Mouse (Mus musculus): ENCODE data around the gene Tecpr2. TPM values are rescaled to one million over a fixed set of nuclear protein-coding genes. Genes with fewer than 3 reads are reported as not detected.

Tecpr2 gene
- total and polyA plus RNA-seq, 3 experiments: 2.8 to 7.5 (median 3.1) TPM

- in situ Hi-C loops (cut with MboI; ENCODE audit: low pct_ligation_motif_present, low pct_unique_long_range_greater_than_20kb, low sequenced_read_pairs): no loop called here
- no peaks in the 10 kb centered on the region for H3K9me3 ChIP-seq (replicated peaks; ENCODE audit: low read length)
- no peaks in the 10 kb centered on the region for H3K27me3 ChIP-seq (replicated peaks)
- TF ChIP-seq CHD1 (IDR thresholded peaks at IDR 0.05; ENCODE audit: low read depth, low read length) (no peak), UBTF (IDR thresholded peaks at IDR 0.05; ENCODE audit: low read depth, low read length) (no peak), GABPA (IDR thresholded peaks at IDR 0.05; ENCODE audit: insufficient replicate concordance, low read depth, low read length) (no peak), SMC3 (IDR thresholded peaks at IDR 0.05; ENCODE audit: low read depth, low read length) (no peak), JUN (IDR thresholded peaks at IDR 0.05; ENCODE audit: insufficient read depth, low read depth, low read length) (no peak), ELF1 (IDR thresholded peaks at IDR 0.05; ENCODE audit: low read depth, low read length) (no peak), PAX5 (IDR thresholded peaks at IDR 0.05; ENCODE audit: low read length) (no peak), ETS1 (conservative IDR thresholded peaks at IDR 0.05; ENCODE audit: low read depth, low read length) (no peak), ZMIZ1 (IDR thresholded peaks at IDR 0.05; ENCODE audit: low read depth, low read length) (no peak), MAFK (IDR thresholded peaks at IDR 0.05; ENCODE audit: insufficient replicate concordance, low read length) (no peak), E2F4 (IDR thresholded peaks at IDR 0.05; ENCODE audit: insufficient replicate concordance, low read depth, low read length) (no peak), USF2 (conservative IDR thresholded peaks at IDR 0.05; ENCODE audit: low read depth, low read length) (no peak)
- dilution Hi-C loops (cut with MboI; ENCODE audit: extremely low pct_ligation_motif_present, extremely low pct_unique_long_range_greater_than_20kb, low sequenced_read_pairs): no loop called here
- H3K27ac ChIP-seq (ENCODE audit: insufficient read depth, low read depth): no peak overlapping the region
- H3K4me3 ChIP-seq (replicated peaks in 1 of 3; ENCODE audit: low read depth in 2 of 3, low read length in 2 of 3, poor library complexity in 1 of 3): no peak overlapping the region
- no peak for DNase-seq (ENCODE audit: extremely low read depth)
- H3K36me3 ChIP-seq (replicated peaks in 1 of 2; ENCODE audit: control insufficient read depth in 1 of 2, insufficient read depth in 1 of 2, low read length in 1 of 2): peaks cover 27 to 56% of the 10 kb centered on the region in 2 experiments
- no peaks in the 10 kb centered on the region for H3K79me2 ChIP-seq (replicated peaks; ENCODE audit: control insufficient read depth, extremely low read depth, insufficient read depth, poor library complexity, severe bottlenecking)
- no peaks in the 10 kb centered on the region for H3K4me1 ChIP-seq (ENCODE audit: control insufficient read depth in 1 of 2, insufficient read depth in 2 of 2)
- no peak overlapping the region for H3K4me2 ChIP-seq (ENCODE audit: insufficient read depth, low read depth, poor library complexity, severe bottlenecking)
- H3K9ac ChIP-seq (ENCODE audit: insufficient read depth, low read depth): no peak overlapping the region
Observed at GRCm38 (mm10) chr12:110915761-110916160, 26.7 kb downstream of the Tecpr2 start.

GRCm38 (mm10) chr12:110920254-110920653, 31.2 kb downstream of the Tecpr2 start:
- DNase-seq (ENCODE audit: extremely low read depth): no peak
- Histone ChIP-seq H3K27ac (ENCODE audit: insufficient read depth, low read depth) (no peak overlapping the region), H3K4me3 (replicated peaks in 1 of 3; ENCODE audit: low read depth in 2 of 3, low read length in 2 of 3, poor library complexity in 1 of 3) (no peak overlapping the region), H3K79me2 (replicated peaks; ENCODE audit: control insufficient read depth, extremely low read depth, insufficient read depth, poor library complexity, severe bottlenecking) (no peaks in the 10 kb centered on the region), H3K9me3 (replicated peaks; ENCODE audit: low read length) (no peaks in the 10 kb centered on the region), H3K9ac (ENCODE audit: insufficient read depth, low read depth) (no peak overlapping the region), H3K4me1 (ENCODE audit: control insufficient read depth in 1 of 2, insufficient read depth in 2 of 2) (no peaks in the 10 kb centered on the region), H3K36me3 (replicated peaks in 1 of 2; ENCODE audit: control insufficient read depth in 1 of 2, insufficient read depth in 1 of 2, low read length in 1 of 2) (peaks cover 35 to 57% of the 10 kb centered on the region in 2 experiments), H3K4me2 (ENCODE audit: insufficient read depth, low read depth, poor library complexity, severe bottlenecking) (no peak overlapping the region), H3K27me3 (replicated peaks) (no peaks in the 10 kb centered on the region)
- in situ Hi-C loops (cut with MboI; ENCODE audit: low pct_ligation_motif_present, low pct_unique_long_range_greater_than_20kb, low sequenced_read_pairs): no loop called here
- dilution Hi-C loops (cut with MboI; ENCODE audit: extremely low pct_ligation_motif_present, extremely low pct_unique_long_range_greater_than_20kb, low sequenced_read_pairs): no loop called here
- TF ChIP-seq HCFC1 (IDR thresholded peaks at IDR 0.05; ENCODE audit: low read depth, low read length) (no peak), PAX5 (IDR thresholded peaks at IDR 0.05; ENCODE audit: low read length) (no peak), USF1 (IDR thresholded peaks at IDR 0.05; ENCODE audit: low read depth, low read length) (no peak), SIN3A (IDR thresholded peaks at IDR 0.05; ENCODE audit: low read length) (no peak), E2F4 (IDR thresholded peaks at IDR 0.05; ENCODE audit: insufficient replicate concordance, low read depth, low read length) (no peak), MEF2A (IDR thresholded peaks at IDR 0.05; ENCODE audit: borderline replicate concordance, low read depth, low read length) (no peak)

Measured in CH12.LX (cell line).